Mouse (Mus musculus) embryonic fibroblast, embryonic 13.5 days (primary cell): ENCODE data around the gene E330021D16Rik.

Experiments
- CTCF ChIP-seq: IDR thresholded peaks from 2 replicates; pipeline ENCODE4 v1.5.1; 2011; ENCODE audit warnings: mild to moderate bottlenecking, control low read depth, low read length, moderate library complexity, borderline replicate concordance; ENCODE audit not compliant: insufficient read depth
- POLR2A ChIP-seq: IDR thresholded peaks from 2 replicates; pipeline ENCODE4 v1.6.1; 2011; ENCODE audit warnings: low read depth, mild to moderate bottlenecking, control low read depth, low read length, moderate library complexity

DNA sequence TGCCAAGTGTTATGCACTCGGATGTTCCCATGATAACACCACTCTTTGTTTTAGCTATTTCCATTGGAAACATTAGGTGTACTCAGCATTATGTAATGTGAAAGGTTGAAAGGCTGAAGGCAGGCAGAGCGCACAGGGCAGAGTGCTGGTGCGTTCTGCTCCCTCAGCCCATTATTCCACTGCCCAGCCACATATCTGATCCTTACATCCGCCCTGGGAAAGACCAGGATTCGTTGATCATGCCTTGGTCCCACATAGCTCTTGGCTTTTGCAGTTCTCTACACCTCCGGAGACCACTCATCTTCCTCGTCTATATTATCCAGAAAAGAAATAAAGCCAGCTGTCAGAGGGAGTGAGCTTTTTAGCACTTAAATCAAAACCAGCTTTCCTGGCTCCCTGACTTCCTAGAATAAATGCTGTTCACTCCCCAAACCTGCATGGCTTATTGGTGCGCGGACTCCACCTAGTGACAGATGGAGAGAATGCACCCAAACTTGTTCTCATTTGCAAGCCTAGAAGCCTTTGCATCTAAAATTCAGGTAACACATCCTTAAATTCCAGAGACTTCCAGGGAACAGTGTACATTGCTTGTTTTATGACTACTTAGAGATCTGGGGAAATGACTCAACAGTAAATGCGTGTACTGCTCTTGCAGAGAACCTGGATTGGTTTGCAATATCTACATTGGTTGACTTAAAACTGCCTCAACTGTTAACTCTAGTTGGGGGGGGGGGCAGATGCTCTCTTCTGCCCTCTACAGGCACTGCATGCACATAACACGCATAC, 61.8 kb downstream of the E330021D16Rik start:
- peak; percentile 67; the same call in 1 of the 2 replicates for TF ChIP-seq CTCF
- no peak for TF ChIP-seq POLR2A
